Mouse (Mus musculus) small intestine, adult 2 months (tissue): ENCODE data around the gene Rad9b. TPM values are rescaled to one million over a fixed set of nuclear protein-coding genes. Genes with fewer than 3 reads are reported as not detected.

ENCODE experiments used
- H3K27ac ChIP-seq: fragments of 200-500 bp; 2 replicates; pipeline ENCODE4 v1.5.1; 2012; ENCODE audit warnings: low read depth, low read length, control low read depth, inconsistent platforms; ENCODE audit not compliant: insufficient read depth
- H3K27me3 ChIP-seq: fragments of 200-500 bp; 2 replicates; pipeline ENCODE4 v1.6.1; 2012; ENCODE audit warnings: mild to moderate bottlenecking, moderate library complexity, low read length, inconsistent platforms; ENCODE audit not compliant: control insufficient read depth, insufficient read depth
- H3K36me3 ChIP-seq: fragments of 200-500 bp; 2 replicates; pipeline ENCODE4 v1.6.1; 2012; ENCODE audit warnings: mild to moderate bottlenecking, low read length, control low read depth, inconsistent platforms; ENCODE audit not compliant: control insufficient read depth, insufficient read depth
- H3K4me1 ChIP-seq: fragments of 200-500 bp; 2 replicates; pipeline ENCODE4 v1.6.1; 2012; ENCODE audit warnings: low read length, inconsistent platforms, mixed read lengths; ENCODE audit not compliant: control insufficient read depth, insufficient read depth, insufficient read length
- H3K4me3 ChIP-seq: fragments of 200-500 bp; 2 replicates; pipeline ENCODE4 v1.5.1; 2012; ENCODE audit warnings: low read depth, mild to moderate bottlenecking, control low read depth, inconsistent platforms, low read length, moderate library complexity
- CTCF ChIP-seq: fragments of 200-500 bp; IDR thresholded peaks from 2 replicates; pipeline ENCODE4 v1.5.1; 2012; ENCODE audit warnings: low read depth, mild to moderate bottlenecking, control low read depth, inconsistent platforms, low read length, moderate library complexity, mixed read lengths; ENCODE audit not compliant: insufficient replicate concordance, insufficient read length; ENCODE audit errors: extremely low read depth
- POLR2A ChIP-seq: fragments of 200-500 bp; IDR thresholded peaks from 2 replicates; pipeline ENCODE4 v1.6.1; 2012; ENCODE audit warnings: low read depth, mild to moderate bottlenecking, control low read depth, inconsistent platforms, low read length, moderate library complexity
- WGBS: fragments of 180-500 bp; shearing (Covaris S2); methylation state at CpG from one replicate; pipeline ENCODE4 v1.1.7; 2018; 5-methylcytosine and 5-hydroxymethylcytosine counted together
- polyA plus RNA-seq: library from polyadenylated mRNA; depleted of rRNA; stranded (reverse); fragments of >200 nt; gene quantifications from 2 replicates; pipeline ENCODE4 v1.2.3, GENCODE M21; 2012

Gene Rad9b
- polyA plus RNA-seq, 1 experiment, result 0.98 TPM

GRCm38 (mm10) chr5:122312942-122313684 is 40.9 kb downstream of the Rad9b start:
- Histone ChIP-seq H3K4me1 (peaks cover 18% of the 10 kb centered on the region), H3K4me3 (no peak overlapping the region), H3K27ac (no peak overlapping the region), H3K27me3 (no peaks in the 10 kb centered on the region), H3K36me3 (peaks cover 54% of the 10 kb centered on the region)
- WGBS, result 88% methylated on average over 17 of the region's 17 CpGs
- TF ChIP-seq POLR2A (no peak), CTCF (no peak)

GRCm38 (mm10) chr5:122312346-122312745 is 41.7 kb downstream of the Rad9b start:
- Histone ChIP-seq H3K4me1 (peaks cover 16% of the 10 kb centered on the region), H3K36me3 (peaks cover 54% of the 10 kb centered on the region), H3K27me3 (no peaks in the 10 kb centered on the region), H3K4me3 (no peak overlapping the region), H3K27ac (no peak overlapping the region)
- WGBS, result 86% methylated on average over 4 of the region's 4 CpGs
- TF ChIP-seq POLR2A, result no peak
- no peak for TF ChIP-seq CTCF

- H3K4me1 ChIP-seq, result peaks cover 16% of the 10 kb centered on the region
Observed at GRCm38 (mm10) chr5:122311692-122312091, 42.3 kb downstream of the Rad9b start.

GRCm38 (mm10) chr5:122310699-122311098 is 43.3 kb downstream of the Rad9b start:
- H3K4me3 ChIP-seq, result no peak overlapping the region
- peaks cover 17% of the 10 kb centered on the region for H3K4me1 ChIP-seq
- no peaks in the 10 kb centered on the region for H3K27me3 ChIP-seq
- 73% methylated on average over 8 of the region's 8 CpGs for WGBS
- no peak for TF ChIP-seq CTCF
- TF ChIP-seq POLR2A, result no peak
- peaks cover 49% of the 10 kb centered on the region for H3K36me3 ChIP-seq
- no peak overlapping the region for H3K27ac ChIP-seq

More at GRCm38 (mm10) chr5:122311692-122312091, 42.3 kb downstream of the Rad9b start:
- 66% methylated on average over 7 of the region's 7 CpGs for WGBS
- no peak for TF ChIP-seq CTCF
- no peak for TF ChIP-seq POLR2A
- no peaks in the 10 kb centered on the region for H3K27me3 ChIP-seq
- peaks cover 51% of the 10 kb centered on the region for H3K36me3 ChIP-seq
- H3K4me3 ChIP-seq, result no peak overlapping the region
- no peak overlapping the region for H3K27ac ChIP-seq

GRCm38 (mm10) chr5:122306536-122306935 is 47.5 kb downstream of the Rad9b start:
- WGBS, result 91% methylated on average over 3 of the region's 3 CpGs
- peaks cover 29% of the 10 kb centered on the region for H3K4me1 ChIP-seq
- no peak overlapping the region for H3K27ac ChIP-seq
- TF ChIP-seq CTCF (no peak), POLR2A (no peak)
- H3K4me3 ChIP-seq, result no peak overlapping the region
- peaks cover 27% of the 10 kb centered on the region for H3K36me3 ChIP-seq
- no peaks in the 10 kb centered on the region for H3K27me3 ChIP-seq

GRCm38 (mm10) chr5:122305472-122305871 is 48.6 kb downstream of the Rad9b start:
- H3K27me3 ChIP-seq, result no peaks in the 10 kb centered on the region
- H3K36me3 ChIP-seq, result peaks cover 21% of the 10 kb centered on the region
- no peak overlapping the region for H3K27ac ChIP-seq
- no peak overlapping the region for H3K4me3 ChIP-seq
- H3K4me1 ChIP-seq, result peaks cover 29% of the 10 kb centered on the region
- 74% methylated on average over 7 of the region's 7 CpGs for WGBS
- TF ChIP-seq POLR2A (no peak), CTCF (no peak)

GRCm38 (mm10) chr5:122304541-122304940 is 49.5 kb downstream of the Rad9b start:
- Histone ChIP-seq H3K27ac (0 out of 2 replicates have a peak overlapping the region, but pooled peaks have one; percentile 1), H3K36me3 (peaks cover 17% of the 10 kb centered on the region), H3K27me3 (no peaks in the 10 kb centered on the region), H3K4me1 (peaks cover 29% of the 10 kb centered on the region), H3K4me3 (no peak overlapping the region)
- TF ChIP-seq POLR2A (no peak), CTCF (no peak)
- WGBS, result 71% methylated on average over 6 of the region's 6 CpGs
